Mouse (Mus musculus) liver, postnatal 0 days (tissue): ENCODE measurements at regions not wholly inside any gene's neighbourhood (a gene's known extent, or its start where the extent isn't known, plus 50 kb on each side); places are given as distances from the start of the nearest gene placed in this dataset.

Source experiments
- CTCF ChIP-seq: sonication (generic); IDR thresholded peaks from 2 replicates; pipeline ENCODE4 v1.5.1; 2016; ENCODE audit warnings: antibody characterized with exemption, low read depth
- EP300 ChIP-seq: IDR thresholded peaks from 2 replicates; pipeline ENCODE4 v1.6.1; 2016; ENCODE audit warnings: antibody characterized with exemption, low read depth, mild to moderate bottlenecking

DNA sequence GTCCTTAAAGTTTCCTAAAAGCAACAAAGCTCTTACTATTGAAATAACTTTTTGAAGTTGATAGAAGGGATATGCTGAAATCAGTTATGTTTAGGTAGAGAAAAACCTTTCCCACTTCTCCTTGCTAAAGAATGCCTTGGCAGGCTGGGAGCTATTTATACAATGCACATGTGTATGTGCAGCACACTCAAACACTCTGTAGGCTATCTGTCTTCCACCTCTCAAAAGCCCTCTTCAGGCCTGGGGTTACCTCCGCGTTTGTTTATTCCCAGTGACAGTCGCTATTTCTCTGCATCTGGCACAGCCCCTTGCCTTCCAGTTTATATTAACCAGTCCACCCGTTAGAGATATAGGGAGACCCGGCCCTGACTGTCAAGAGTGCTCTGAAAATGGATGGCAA lies 66.3 kb upstream of the Lnx1 start:
- TF ChIP-seq EP300: no peak
- no peak for TF ChIP-seq CTCF
